Comparison of ENCODE assay signal across 16 mouse cellular contexts in genomic region chr4:128976577-128976976, GRCm38 (mm10). TPM values are rescaled to one million over a fixed set of nuclear protein-coding genes. Genes with fewer than 3 reads are reported as not detected.
"Had no signal": no experiment of that assay in that cellular context is flagged by ENCODE, and none has a peak within 500 bp of the region (broad histone marks: within the 10 kb centered on the region; RNA-seq: fewer than 3 reads in every experiment).

No protein-coding gene starts in this region.

- H3K4me1 ChIP-seq: kidney, embryonic 15.5 days; lung, embryonic 15.5 days; midbrain, embryonic 12.5 days; midbrain, embryonic 15.5 days; neural tube, embryonic 13.5 days had no signal

- H3K27ac ChIP-seq: kidney, embryonic 15.5 days; liver, embryonic 12.5 days; liver, embryonic 15.5 days; lung, embryonic 15.5 days; macrophage; midbrain, embryonic 12.5 days; midbrain, embryonic 15.5 days; neural tube, embryonic 13.5 days had no signal

- H3K9ac ChIP-seq: kidney, embryonic 15.5 days; liver, embryonic 12.5 days; liver, embryonic 15.5 days; lung, embryonic 15.5 days; midbrain, embryonic 12.5 days; midbrain, embryonic 15.5 days; neural tube, embryonic 13.5 days had no signal

- H3K27me3 ChIP-seq: kidney, embryonic 15.5 days; liver, embryonic 15.5 days; lung, embryonic 15.5 days; midbrain, embryonic 12.5 days; midbrain, embryonic 15.5 days; neural tube, embryonic 13.5 days had no signal

- H3K4me2 ChIP-seq: kidney, embryonic 15.5 days; liver, embryonic 12.5 days; liver, embryonic 15.5 days; lung, embryonic 15.5 days; midbrain, embryonic 12.5 days; midbrain, embryonic 15.5 days; neural tube, embryonic 13.5 days had no signal

- DNase-seq: kidney, adult 2 months; kidney, postnatal 10 days; kidney, postnatal 4 days; lung, adult 18-20 months; lung, postnatal 14 days; thymus, postnatal 36 days had no signal

- H3K36me3 ChIP-seq: kidney, embryonic 15.5 days; liver, embryonic 12.5 days; liver, embryonic 15.5 days; lung, embryonic 15.5 days; midbrain, embryonic 12.5 days; midbrain, embryonic 15.5 days; neural tube, embryonic 13.5 days had no signal

- H3K4me3 ChIP-seq: kidney, embryonic 15.5 days; liver, embryonic 12.5 days; liver, embryonic 15.5 days; lung, embryonic 15.5 days; midbrain, embryonic 12.5 days; midbrain, embryonic 15.5 days; neural tube, embryonic 13.5 days had no signal

- H3K9me3 ChIP-seq: kidney, embryonic 15.5 days; liver, embryonic 12.5 days; liver, embryonic 15.5 days; lung, embryonic 15.5 days; midbrain, embryonic 12.5 days; midbrain, embryonic 15.5 days; neural tube, embryonic 13.5 days had no signal

- ATAC-seq: intestine, postnatal 0 days; liver, embryonic 12.5 days; midbrain, embryonic 15.5 days had no signal

RNA-seq across cellular contexts. Expression of gene Azin2, which starts 14.3 kb away (rescaled TPM):
- total RNA-seq: neutrophil, adult 5-6 weeks had no signal
